Mouse (Mus musculus) spleen, adult 2 months (tissue): Measurements from ENCODE around the gene Cdyl. TPM values are rescaled to one million over a fixed set of nuclear protein-coding genes. Genes with fewer than 3 reads are reported as not detected.

ENCODE experiments used
- DNase-seq, 2 experiments: peaks; one replicate each; pipeline versions ENCODE4 v3.0.0 to v3.0.0-alpha.2; 2012 to 2021; ENCODE audit warnings: low spot score in 2 of 2, low read depth in 1 of 2
- H3K27ac ChIP-seq: fragments of 200-500 bp; 2 replicates; pipeline ENCODE4 v1.5.1; 2012; ENCODE audit warnings: low read length, inconsistent platforms; ENCODE audit not compliant: insufficient read depth
- H3K27me3 ChIP-seq: fragments of 200-500 bp; 2 replicates; pipeline ENCODE4 v1.6.1; 2012; ENCODE audit warnings: mild to moderate bottlenecking, moderate library complexity, low read length, inconsistent platforms; ENCODE audit not compliant: control insufficient read depth, insufficient read depth
- H3K36me3 ChIP-seq: fragments of 200-500 bp; 2 replicates; pipeline ENCODE4 v1.6.1; 2012; ENCODE audit warnings: mild to moderate bottlenecking, low read length, inconsistent platforms; ENCODE audit not compliant: control insufficient read depth, insufficient read depth
- H3K4me1 ChIP-seq: fragments of 200-500 bp; 2 replicates; pipeline ENCODE4 v1.6.1; 2011; ENCODE audit warnings: inconsistent platforms; ENCODE audit not compliant: control insufficient read depth, insufficient read depth, insufficient read length
- H3K4me3 ChIP-seq: fragments of 200-500 bp; 2 replicates; pipeline ENCODE4 v1.5.1; 2011; ENCODE audit warnings: mild to moderate bottlenecking, inconsistent platforms; ENCODE audit not compliant: insufficient read depth, insufficient read length; ENCODE audit errors: extremely low read depth
- CTCF ChIP-seq: fragments of 200-500 bp; IDR thresholded peaks from 2 replicates; pipeline ENCODE4 v1.5.1; 2011; ENCODE audit warnings: mild to moderate bottlenecking, inconsistent platforms; ENCODE audit not compliant: insufficient read depth, insufficient read length, insufficient replicate concordance; ENCODE audit errors: extremely low read depth
- POLR2A ChIP-seq: fragments of 200-500 bp; IDR thresholded peaks from 2 replicates; pipeline ENCODE4 v1.6.1; 2011; ENCODE audit warnings: low read depth, low read length, inconsistent platforms
- WGBS: fragments of 180-500 bp; shearing (Covaris S2); methylation state at CpG from one replicate; pipeline ENCODE4 v1.1.7; 2018; 5-methylcytosine and 5-hydroxymethylcytosine counted together
- polyA plus RNA-seq: library from polyadenylated mRNA; depleted of rRNA; stranded (reverse); fragments of >200 nt; gene quantifications from 2 replicates; pipeline ENCODE4 v1.2.3, GENCODE M21; 2012

The Cdyl gene
- polyA plus RNA-seq, 1 experiment = 4.4 TPM

DNA sequence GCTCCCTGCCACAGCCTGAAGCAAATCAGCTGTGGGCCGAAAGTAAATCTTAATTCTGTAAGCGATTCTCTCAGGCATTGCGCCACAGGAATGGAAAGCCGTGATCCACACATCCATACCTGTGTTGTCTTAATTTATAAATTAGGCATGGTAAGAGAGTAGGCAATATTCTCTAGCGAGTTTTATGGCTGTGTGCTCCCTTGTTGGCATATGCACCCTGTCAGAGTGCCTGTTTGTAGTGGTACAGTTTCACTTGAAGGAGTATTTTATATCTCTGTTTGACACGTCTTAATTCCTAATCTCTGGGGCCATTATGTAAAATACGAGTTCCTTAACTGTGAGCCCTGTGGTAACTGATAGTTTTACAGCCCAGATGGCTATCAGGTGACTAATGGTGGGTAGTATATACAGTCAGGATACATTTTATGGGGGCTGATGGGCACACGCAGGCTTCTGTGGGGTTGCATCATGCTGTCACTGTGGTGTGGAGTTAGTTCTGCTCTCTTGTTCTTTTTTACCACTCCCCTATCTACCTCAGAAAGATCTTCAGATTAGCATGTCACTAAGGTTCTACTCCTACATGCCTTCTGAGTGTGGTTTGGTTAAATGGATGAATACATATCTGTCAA is 96.1 kb downstream of the Cdyl start:
- no peak for DNase-seq
- Histone ChIP-seq H3K4me3 (no peak overlapping the region), H3K27me3 (no peaks in the 10 kb centered on the region), H3K27ac (no peak overlapping the region), H3K36me3 (no peaks in the 10 kb centered on the region), H3K4me1 (peaks cover 9% of the 10 kb centered on the region)
- TF ChIP-seq POLR2A (no peak), CTCF (no peak)
- WGBS = 76% methylated on average over 8 of the region's 8 CpGs

DNA sequence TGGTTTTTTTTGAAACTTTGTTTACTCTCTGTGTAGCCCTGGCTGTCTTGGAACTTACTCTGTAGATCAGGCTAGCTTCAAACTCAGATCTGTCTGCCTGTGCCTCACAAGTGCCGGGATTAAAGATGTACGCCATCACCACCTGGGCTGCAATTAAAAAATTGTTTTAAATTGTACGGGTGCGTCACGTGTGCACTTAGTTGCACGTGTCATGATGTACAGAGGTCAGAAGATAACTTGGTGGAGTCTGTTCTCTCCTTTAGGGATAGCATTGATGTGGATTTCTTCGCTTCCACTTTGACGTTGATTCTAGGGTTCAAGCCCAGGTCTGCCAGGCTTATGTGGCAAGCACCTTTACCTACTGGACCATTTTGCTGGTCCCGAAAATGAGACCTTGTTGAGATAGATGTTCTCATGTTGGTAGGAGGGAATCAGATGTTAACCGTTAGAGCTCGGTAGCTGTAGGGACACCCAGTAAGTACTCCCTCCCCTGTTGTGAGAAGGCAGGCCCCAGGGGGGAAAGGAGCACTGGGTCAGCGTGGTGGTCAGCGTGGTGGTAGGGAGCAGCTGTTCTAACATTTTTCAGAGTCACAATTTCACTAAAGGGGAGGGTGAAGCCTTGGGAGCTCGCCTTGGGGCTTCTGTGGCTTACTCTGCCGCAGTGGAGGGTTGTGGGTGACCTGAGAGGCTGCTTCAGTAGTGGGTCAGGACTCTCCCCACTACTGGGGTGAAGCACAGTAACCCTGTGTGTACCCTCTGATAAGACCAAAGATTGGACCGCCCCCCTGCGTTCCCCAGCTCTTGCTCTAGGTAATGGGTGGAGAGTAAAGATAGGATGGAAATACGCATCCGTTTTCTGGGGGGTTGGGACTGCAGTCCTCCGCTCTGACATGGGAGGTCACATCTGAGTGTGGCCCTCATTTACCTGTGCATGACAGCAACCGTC is 97.0 kb downstream of the Cdyl start:
- H3K36me3 ChIP-seq = no peaks in the 10 kb centered on the region
- TF ChIP-seq CTCF (no peak), POLR2A (no peak)
- H3K4me3 ChIP-seq = no peak overlapping the region
- 81% methylated on average over 21 of the region's 21 CpGs for WGBS
- no peak for DNase-seq
- peaks cover 11% of the 10 kb centered on the region for H3K4me1 ChIP-seq
- H3K27ac ChIP-seq = no peak overlapping the region
- H3K27me3 ChIP-seq = no peaks in the 10 kb centered on the region

DNA sequence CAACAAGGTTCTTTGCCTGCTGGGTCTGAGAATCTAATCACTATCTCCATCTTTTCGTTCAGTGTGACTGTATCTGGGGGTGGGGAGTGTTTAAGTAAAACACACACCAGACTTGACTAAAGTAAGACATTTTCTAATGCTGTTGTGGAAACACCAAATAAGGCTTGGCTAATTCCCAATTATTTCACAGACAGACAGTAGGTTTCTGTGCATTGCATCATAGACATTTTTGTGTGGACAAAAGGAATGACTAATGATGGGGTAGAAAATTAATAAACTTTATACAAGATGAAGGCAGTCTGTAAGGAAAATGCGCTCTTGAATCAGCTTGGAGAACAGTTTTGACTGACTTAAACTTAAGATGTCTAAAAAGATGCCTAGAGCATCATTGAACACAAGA is 100.7 kb downstream of the Cdyl start:
- Histone ChIP-seq H3K4me3 (no peak overlapping the region), H3K27me3 (no peaks in the 10 kb centered on the region), H3K27ac (no peak overlapping the region), H3K36me3 (no peaks in the 10 kb centered on the region), H3K4me1 (peaks cover 5% of the 10 kb centered on the region)
- no peak for DNase-seq
- TF ChIP-seq POLR2A (no peak), CTCF (no peak)
- 85% methylated on average over 2 of the region's 2 CpGs for WGBS

DNA sequence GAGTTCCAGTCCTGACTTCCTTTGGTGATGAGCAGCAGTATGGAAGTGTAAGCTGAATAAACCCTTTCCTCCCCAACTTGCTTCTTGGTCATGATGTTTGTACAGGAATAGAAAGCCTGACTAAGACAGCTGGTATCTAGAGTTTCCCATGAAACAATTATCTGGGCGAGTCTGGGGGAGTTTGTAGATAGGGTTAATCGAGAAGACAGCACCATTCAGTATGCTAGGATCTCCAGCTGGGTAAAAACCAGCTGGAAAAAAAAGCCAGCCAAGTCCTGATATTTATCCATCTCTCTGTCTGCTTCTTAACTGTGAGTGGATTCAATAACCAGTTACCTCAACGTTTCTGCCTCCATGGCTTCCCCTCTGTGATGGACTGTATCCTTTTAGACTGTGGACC is 104.9 kb downstream of the Cdyl start:
- H3K27ac ChIP-seq = no peak overlapping the region
- no peak overlapping the region for H3K4me3 ChIP-seq
- no peak for DNase-seq
- TF ChIP-seq POLR2A (no peak), CTCF (no peak)
- no peaks in the 10 kb centered on the region for H3K27me3 ChIP-seq
- no peaks in the 10 kb centered on the region for H3K36me3 ChIP-seq
- 0 out of 2 replicates have a peak, but pooled peaks cover 2% of the 10 kb centered on the region for H3K4me1 ChIP-seq
- 75% methylated on average over 3 of the region's 3 CpGs for WGBS

DNA sequence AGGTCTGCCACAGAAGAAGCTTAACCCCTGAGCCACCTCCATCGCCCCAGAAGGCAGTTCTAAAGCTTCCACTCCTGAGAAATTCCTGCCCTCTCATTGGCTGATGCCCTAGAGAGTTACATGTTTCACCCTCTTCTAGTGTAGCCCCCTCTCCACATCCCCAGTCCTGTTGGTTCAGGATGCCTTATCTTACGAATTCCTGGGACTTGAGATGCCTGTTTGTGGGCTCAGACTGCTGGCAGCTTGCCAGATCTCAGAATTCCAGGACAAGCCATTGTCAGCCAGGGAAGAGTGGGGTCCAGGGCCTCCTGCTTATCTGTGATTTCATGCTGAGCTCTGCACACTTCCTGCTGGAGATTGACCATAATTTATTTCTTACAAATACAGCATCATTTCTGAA is 106.2 kb downstream of the Cdyl start:
- TF ChIP-seq CTCF (no peak), POLR2A (no peak)
- H3K27ac ChIP-seq = no peak overlapping the region
- no peak for DNase-seq
- 90% methylated on average over 2 of the region's 2 CpGs for WGBS
- no peaks in the 10 kb centered on the region for H3K36me3 ChIP-seq
- H3K4me3 ChIP-seq = no peak overlapping the region
- H3K4me1 ChIP-seq = 0 out of 2 replicates have a peak, but pooled peaks cover 2% of the 10 kb centered on the region
- H3K27me3 ChIP-seq = no peaks in the 10 kb centered on the region

DNA sequence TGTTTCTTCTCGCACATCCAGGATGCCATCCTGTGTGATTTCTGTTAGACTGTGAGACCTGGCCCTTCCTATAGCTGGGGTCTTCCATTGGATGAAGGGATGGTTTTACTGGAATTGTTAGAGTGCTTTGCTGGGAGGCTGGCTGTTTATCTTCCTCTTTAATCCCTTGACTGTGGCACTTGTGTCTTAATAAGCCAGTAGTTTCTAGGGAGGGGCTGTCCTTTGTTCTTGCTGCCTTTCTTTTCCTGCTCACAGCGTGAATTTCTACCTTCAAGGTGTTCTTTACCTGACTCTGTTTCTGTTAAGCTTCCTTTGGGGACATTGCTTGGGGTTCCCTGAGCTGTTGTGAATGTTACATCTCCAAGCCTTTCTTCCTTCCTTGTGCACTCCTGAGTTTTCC is 110.0 kb downstream of the Cdyl start:
- 87% methylated on average over 2 of the region's 2 CpGs for WGBS
- no peak overlapping the region for H3K27ac ChIP-seq

More for the DNA sequence above, 110.0 kb downstream of the Cdyl start:
- Histone ChIP-seq H3K4me3 (no peak overlapping the region), H3K27me3 (no peaks in the 10 kb centered on the region), H3K4me1 (peaks cover 3% of the 10 kb centered on the region; the same call in 1 of the 2 replicates), H3K36me3 (no peaks in the 10 kb centered on the region)
- TF ChIP-seq POLR2A (no peak), CTCF (no peak)
- DNase-seq = no peak
